Mouse (Mus musculus) embryonic fibroblast, embryonic 13.5 days (primary cell): ENCODE measurements around the gene Cln3.

ENCODE experiments used
- CTCF ChIP-seq: IDR thresholded peaks from 2 replicates; pipeline ENCODE4 v1.5.1; 2011; ENCODE audit warnings: mild to moderate bottlenecking, control low read depth, low read length, moderate library complexity, borderline replicate concordance; ENCODE audit not compliant: insufficient read depth
- POLR2A ChIP-seq: IDR thresholded peaks from 2 replicates; pipeline ENCODE4 v1.6.1; 2011; ENCODE audit warnings: low read depth, mild to moderate bottlenecking, control low read depth, low read length, moderate library complexity

DNA sequence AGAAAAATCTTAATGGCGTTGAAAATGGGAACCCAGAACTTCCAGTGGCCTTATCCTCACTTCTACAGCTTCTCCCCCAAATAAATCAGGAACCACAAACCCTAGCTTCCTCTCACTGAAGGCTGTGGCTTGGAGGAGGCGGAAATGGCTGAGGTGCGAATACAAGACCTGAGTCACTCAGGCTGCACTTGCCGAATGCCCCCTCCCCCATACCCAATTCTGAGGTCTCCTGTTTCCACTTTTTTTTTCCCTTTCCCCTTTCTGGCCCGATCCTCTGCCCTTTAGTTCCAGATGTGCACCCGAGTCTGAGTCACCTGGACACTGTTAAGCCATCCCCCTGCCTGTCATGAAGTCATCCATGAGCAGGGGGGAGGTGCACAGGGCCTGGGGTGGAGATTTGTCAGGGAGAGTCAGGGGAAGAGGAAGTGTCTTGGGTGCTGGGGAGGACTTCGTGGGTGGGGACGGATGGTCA is 1.1 kb downstream of the Cln3 start, which contains the start of gene Apobr:
- TF ChIP-seq CTCF = no peak
- TF ChIP-seq POLR2A = no peak
